Comparison of ENCODE assay signal across 17 mouse cellular contexts in genomic region chr2:179941696-179942095, GRCm38 (mm10).
"Had no signal": no experiment of that assay in that cellular context is flagged by ENCODE, and none has a peak within 500 bp of the region (broad histone marks: within the 10 kb centered on the region; RNA-seq: fewer than 3 reads in every experiment).

No protein-coding gene starts in this region.

- H3K27ac ChIP-seq: lung, embryonic 15.5 days; macrophage; midbrain, embryonic 13.5 days; midbrain, embryonic 15.5 days; neural tube, embryonic 12.5 days; stomach, embryonic 15.5 days; stomach, postnatal 0 days had no signal

- H3K4me2 ChIP-seq: lung, embryonic 15.5 days; midbrain, embryonic 11.5 days; midbrain, embryonic 13.5 days; midbrain, embryonic 15.5 days; neural tube, embryonic 12.5 days; stomach, embryonic 15.5 days had no signal

- H3K9me3 ChIP-seq: lung, embryonic 15.5 days; megakaryocyte, embryonic 14.5 days; midbrain, embryonic 13.5 days; midbrain, embryonic 15.5 days; neural tube, embryonic 12.5 days; stomach, embryonic 15.5 days had no signal

- H3K9ac ChIP-seq: lung, embryonic 15.5 days; midbrain, embryonic 13.5 days; midbrain, embryonic 15.5 days; neural tube, embryonic 12.5 days; stomach, embryonic 15.5 days had no signal

- ATAC-seq: lung, postnatal 0 days; midbrain, embryonic 13.5 days; midbrain, embryonic 15.5 days had no signal

- H3K4me3 ChIP-seq: lung, embryonic 15.5 days; midbrain, embryonic 13.5 days; midbrain, embryonic 15.5 days; neural tube, embryonic 12.5 days; stomach, embryonic 15.5 days had no signal

- H3K27me3 ChIP-seq: lung, embryonic 15.5 days; megakaryocyte, embryonic 14.5 days; midbrain, embryonic 13.5 days; midbrain, embryonic 15.5 days; neural tube, embryonic 12.5 days; stomach, embryonic 15.5 days had no signal

- H3K36me3 ChIP-seq: lung, embryonic 15.5 days; midbrain, embryonic 13.5 days; midbrain, embryonic 15.5 days had no signal

- DNase-seq: lung, adult 2 months; lung, postnatal 14 days; lung, postnatal 36 days; right cerebral cortex, postnatal 14 days; thymus, adult 2 months; thymus, postnatal 25 days; thymus, postnatal 4 days had no signal
